ENCODE assay signal across 8 mouse cellular contexts in genomic region chr10:60349056-60349455, GRCm38 (mm10). TPM values are rescaled to one million over a fixed set of nuclear protein-coding genes. Genes with fewer than 3 reads are reported as not detected.
DNase-seq lines count a peak whose midpoint lies in the region; ATAC-seq and TF ChIP-seq lines count a peak whose summit lies in the region.
"Had no signal": no experiment of that assay in that cellular context is flagged by ENCODE, and none has a peak within 500 bp of the region (broad histone marks: within the 10 kb centered on the region; RNA-seq: fewer than 3 reads in every experiment).

No protein-coding gene starts in this region.

- H3K4me2 ChIP-seq in liver, embryonic 11.5 days: peak overlapping the region; percentile 95
- H3K4me2 ChIP-seq: embryonic facial prominence, embryonic 12.5 days had no signal

- 34% methylated on average over 6 of the region's 6 CpGs for WGBS in heart, embryonic 10.5 days
- WGBS in liver, embryonic 11.5 days: 27% methylated on average over 6 of the region's 6 CpGs
- WGBS in small intestine, adult 2 months: 57% methylated on average over 6 of the region's 6 CpGs

- H3K9ac ChIP-seq in liver, embryonic 11.5 days (ENCODE audit: low read depth, low read length): no peak overlapping the region
- H3K9ac ChIP-seq: embryonic facial prominence, embryonic 12.5 days had no signal

- peaks cover 13% of the 10 kb centered on the region; the same call in 1 of the 2 replicates for H3K27me3 ChIP-seq in heart, embryonic 10.5 days (ENCODE audit: insufficient read depth, poor library complexity, severe bottlenecking)
- no peaks in the 10 kb centered on the region; the same call in 1 of the 2 replicates for H3K27me3 ChIP-seq in liver, embryonic 11.5 days (replicated peaks; ENCODE audit: control insufficient read depth, insufficient read depth, low read length)
- H3K27me3 ChIP-seq in small intestine, adult 2 months (ENCODE audit: control insufficient read depth, insufficient read depth, low read length): no peaks in the 10 kb centered on the region

- H3K9me3 ChIP-seq in heart, embryonic 10.5 days: no peaks in the 10 kb centered on the region
- no peaks in the 10 kb centered on the region for H3K9me3 ChIP-seq in liver, embryonic 11.5 days (ENCODE audit: control insufficient read depth, low read length)
- H3K9me3 ChIP-seq: embryonic facial prominence, embryonic 12.5 days had no signal

- no peaks in the 10 kb centered on the region for H3K36me3 ChIP-seq in heart, embryonic 10.5 days
- H3K36me3 ChIP-seq in liver, embryonic 11.5 days (ENCODE audit: control insufficient read depth, insufficient read depth, low read length): no peaks in the 10 kb centered on the region
- no peaks in the 10 kb centered on the region for H3K36me3 ChIP-seq in small intestine, adult 2 months (ENCODE audit: control insufficient read depth, insufficient read depth, low read length)
- H3K36me3 ChIP-seq: embryonic facial prominence, embryonic 12.5 days had no signal

- H3K27ac ChIP-seq in heart, embryonic 10.5 days: peak overlapping the region; percentile 26; the same call in 1 of the 2 replicates
- no peak overlapping the region for H3K27ac ChIP-seq in liver, embryonic 11.5 days (ENCODE audit: low read depth, low read length)
- H3K27ac ChIP-seq in small intestine, adult 2 months (ENCODE audit: insufficient read depth, low read depth, low read length): peak overlapping the region; percentile 91
- H3K27ac ChIP-seq: embryonic facial prominence, embryonic 12.5 days had no signal

- ATAC-seq in liver, embryonic 11.5 days (replicated peaks; ENCODE audit: low FRiP score): no peak

- peaks cover 74% of the 10 kb centered on the region for H3K4me1 ChIP-seq in heart, embryonic 10.5 days
- H3K4me1 ChIP-seq in liver, embryonic 11.5 days (replicated peaks; ENCODE audit: control insufficient read depth, insufficient read depth, low read length): peaks cover 60% of the 10 kb centered on the region
- peaks cover 30% of the 10 kb centered on the region for H3K4me1 ChIP-seq in small intestine, adult 2 months (ENCODE audit: control insufficient read depth, insufficient read depth, insufficient read length, low read length)

- DNase-seq in 416B (ENCODE audit: low read depth) (peak; percentile 92), ZHBTc4 (ENCODE audit: low read depth, low spot score) (peak; percentile 39)
- DNase-seq in heart, embryonic 10.5 days (ENCODE audit: low spot score): no peak
- no peak for DNase-seq in liver, embryonic 11.5 days (ENCODE audit: low spot score)
- no peak for DNase-seq in layer of hippocampus, postnatal 14 days (ENCODE audit: low spot score in 2 of 2)
- DNase-seq in right cerebral cortex, postnatal 14 days: no peak

- H3K4me3 ChIP-seq in heart, embryonic 10.5 days: no peak overlapping the region
- peak overlapping the region; percentile 7; the same call in 1 of the 2 replicates for H3K4me3 ChIP-seq in liver, embryonic 11.5 days (ENCODE audit: low read depth, low read length)
- peak overlapping the region; percentile 72 for H3K4me3 ChIP-seq in small intestine, adult 2 months (ENCODE audit: low read depth, low read length)
- H3K4me3 ChIP-seq: embryonic facial prominence, embryonic 12.5 days had no signal

- no peak for TF ChIP-seq POLR2A in small intestine, adult 2 months (IDR thresholded peaks at IDR 0.05; ENCODE audit: low read depth, low read length)

- no peak for TF ChIP-seq CTCF in small intestine, adult 2 months (IDR thresholded peaks at IDR 0.05; ENCODE audit: extremely low read depth, insufficient read length, insufficient replicate concordance, low read depth, low read length)

RNA-seq across cellular contexts. Expression of gene Vsir, which starts 2.4 kb away (rescaled TPM):
- 1.4 and 2.2 TPM in 2 replicates for polyA plus RNA-seq in heart, embryonic 10.5 days (2016; fragmentation: Nextera tagmentation; extraction: Ambion mirVana)
- 5.4 and 6.3 TPM in 2 replicates for polyA plus RNA-seq in liver, embryonic 11.5 days (2014; fragmentation: Nextera tagmentation; extraction: Ambion mirVana)
- polyA plus RNA-seq in small intestine, adult 2 months (2012; rRNA removed): 21.3 and 25.6 TPM in 2 replicates
- total RNA-seq in layer of hippocampus, postnatal 14 days (2021): 10 to 100 TPM; 23.8 to 24.6 TPM

RNA-seq across cellular contexts. Expression of gene Gm17455, which starts 50.5 kb away (rescaled TPM):
- polyA plus RNA-seq in heart, embryonic 10.5 days (2016; fragmentation: Nextera tagmentation; extraction: Ambion mirVana): 0.59 and 0.89 TPM in 2 replicates
- polyA plus RNA-seq in liver, embryonic 11.5 days (2014; fragmentation: Nextera tagmentation; extraction: Ambion mirVana): 0.44 TPM in 2 replicates
- 0.41 and 0.51 TPM in 2 replicates for polyA plus RNA-seq in small intestine, adult 2 months (2012; rRNA removed)
- total RNA-seq in layer of hippocampus, postnatal 14 days (2021): 1 to 10 TPM; 2.2 to 3.1 TPM

Comparison
In these comparisons a context has a peak if more than half of its experiments do, and no peak if none do; other contexts are left out.
1. DNase-seq: peak in 416B (single experiment) and ZHBTc4 (single experiment); none in heart, embryonic 10.5 days (single experiment), liver, embryonic 11.5 days (single experiment), layer of hippocampus, postnatal 14 days (0 of 2) and right cerebral cortex, postnatal 14 days (single experiment).